Mouse (Mus musculus) bone marrow, adult 2 months (tissue): ENCODE results near the gene Gm42906.

Experiments used
- CTCF ChIP-seq: fragments of 200-500 bp; IDR thresholded peaks from 2 replicates; pipeline ENCODE4 v1.5.1; 2011; ENCODE audit warnings: low read length, control low read depth; ENCODE audit not compliant: control insufficient read depth, insufficient read depth
- POLR2A ChIP-seq: fragments of 200-500 bp; IDR thresholded peaks from 2 replicates; pipeline ENCODE4 v1.6.1; 2011; ENCODE audit warnings: low read depth, mild to moderate bottlenecking, control low read depth, low read length, borderline replicate concordance; ENCODE audit not compliant: control insufficient read depth

GRCm38 (mm10) chr5:151389827-151390226, 38.1 kb downstream of the Gm42906 start:
- TF ChIP-seq CTCF = no peak
- no peak for TF ChIP-seq POLR2A
